Mouse (Mus musculus) liver, embryonic 13.5 days (tissue): Measurements from ENCODE around the gene Mag. TPM values are rescaled to one million over a fixed set of nuclear protein-coding genes. Genes with fewer than 3 reads are reported as not detected.
"Not testable (repeated sequence)": the region's sequence is repeated elsewhere in the genome, so short reads cannot be mapped to it uniquely, and the experiment has no call there.

Experiments used
- ATAC-seq: fragments of 200-750 bp; cut with Nextera tagmentation; 2 replicates; pipeline ENCODE4 v1.8.0; 2017; ENCODE audit warnings: low read depth, mild to moderate bottlenecking, moderate number of reproducible peaks, moderate library complexity
- DNase-seq: peaks from one replicate; pipeline ENCODE4 v3.0.0; 2022
- H3K27ac ChIP-seq: fragments of 300-500 bp; sonication (generic); 2 replicates; pipeline ENCODE4 v1.5.1; 2015; ENCODE audit warnings: moderate library complexity, mild to moderate bottlenecking, inconsistent platforms
- H3K27me3 ChIP-seq: fragments of 300-500 bp; sonication (generic); 2 replicates; pipeline ENCODE4 v1.6.1; 2015; ENCODE audit warnings: mild to moderate bottlenecking, inconsistent platforms
- H3K36me3 ChIP-seq: fragments of 300-500 bp; sonication (generic); 2 replicates; pipeline ENCODE4 v1.6.1; 2015; ENCODE audit warnings: mild to moderate bottlenecking, inconsistent platforms
- H3K4me1 ChIP-seq: fragments of 300-500 bp; sonication (generic); replicated peaks from 2 replicates; pipeline ENCODE4 v1.6.1; 2015; ENCODE audit warnings: inconsistent platforms
- H3K4me2 ChIP-seq: fragments of 300-500 bp; sonication (generic); 2 replicates; pipeline ENCODE4 v1.6.1; 2015; ENCODE audit warnings: inconsistent platforms, mild to moderate bottlenecking, moderate library complexity
- H3K4me3 ChIP-seq: fragments of 300-500 bp; sonication (generic); replicated peaks from 2 replicates; pipeline ENCODE4 v1.5.1; 2015; ENCODE audit warnings: mild to moderate bottlenecking, inconsistent platforms
- H3K9ac ChIP-seq: fragments of 300-500 bp; sonication (generic); 2 replicates; pipeline ENCODE4 v1.6.1; 2015; ENCODE audit warnings: mild to moderate bottlenecking, inconsistent platforms
- H3K9me3 ChIP-seq: fragments of 300-500 bp; sonication (generic); replicated peaks from 2 replicates; pipeline ENCODE4 v1.6.1; 2016; ENCODE audit warnings: inconsistent platforms
- WGBS: fragments of 180-500 bp; shearing (Covaris S2); methylation state at CpG from one replicate; pipeline ENCODE4 v1.1.7; 2015; ENCODE audit not compliant: insufficient replicate concordance; 5-methylcytosine and 5-hydroxymethylcytosine counted together
- polyA plus RNA-seq: library from polyadenylated mRNA; unstranded; fragments of >200 nt; fragmentation: Nextera tagmentation; extraction: Ambion mirVana; gene quantifications from 2 replicates; pipeline ENCODE4 v1.2.1, GENCODE M21; 2015

Mag gene
- polyA plus RNA-seq, 1 experiment from 2014 or later: 0.16 TPM

- not testable (repeated sequence) for H3K9ac ChIP-seq, H3K27ac ChIP-seq, H3K27me3 ChIP-seq, H3K36me3 ChIP-seq, DNase-seq, ATAC-seq, H3K9me3 ChIP-seq, H3K4me1 ChIP-seq, H3K4me2 ChIP-seq, H3K4me3 ChIP-seq
- 41% methylated on average over 6 of the region's 6 CpGs for WGBS
Observed at GRCm38 (mm10) chr7:30935422-30936099, 20.9 kb upstream of the Mag start.

- not testable (repeated sequence) for H3K4me3 ChIP-seq, H3K9ac ChIP-seq, ATAC-seq, H3K4me1 ChIP-seq, H3K9me3 ChIP-seq, H3K27me3 ChIP-seq, H3K36me3 ChIP-seq, DNase-seq, H3K4me2 ChIP-seq, H3K27ac ChIP-seq
- WGBS: 54% methylated on average over 2 of the region's 2 CpGs
Observed at GRCm38 (mm10) chr7:30924581-30924980, 9.9 kb upstream of the Mag start, which contains the start of gene Hamp2. TSS of gene Hamp2 (minus strand) at chr7:30924681.

DNA sequence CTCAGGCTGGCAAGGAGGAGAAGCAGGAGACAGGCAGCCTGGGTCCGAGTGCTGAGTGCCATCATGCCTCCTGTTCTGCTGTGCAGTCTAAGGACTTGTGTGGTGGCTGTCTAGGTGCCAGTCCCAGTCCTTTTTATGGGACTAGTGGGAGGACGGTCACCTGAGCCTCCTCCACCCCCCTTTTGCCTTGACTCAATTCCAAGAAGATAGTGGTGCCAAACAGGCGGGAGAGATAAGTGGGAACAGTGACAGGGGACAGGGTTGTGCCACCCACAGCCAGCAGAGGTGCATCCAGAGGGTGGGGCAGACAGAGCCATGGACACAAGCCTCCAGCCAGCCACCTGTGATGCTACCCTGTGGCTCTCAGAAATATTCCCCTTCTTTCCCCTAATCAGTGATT, 9.4 kb upstream of the Mag start:
- no peaks in the 10 kb centered on the region for H3K9me3 ChIP-seq
- no peaks in the 10 kb centered on the region for H3K4me1 ChIP-seq
- no peak overlapping the region for H3K9ac ChIP-seq
- H3K27ac ChIP-seq: no peak overlapping the region
- DNase-seq (no peak), ATAC-seq (no peak)
- no peaks in the 10 kb centered on the region for H3K27me3 ChIP-seq
- H3K36me3 ChIP-seq: no peaks in the 10 kb centered on the region
- no peak overlapping the region for H3K4me2 ChIP-seq
- WGBS: 34% methylated on average over 3 of the region's 3 CpGs
- no peak overlapping the region for H3K4me3 ChIP-seq

GRCm38 (mm10) chr7:30922490-30922889, 7.8 kb upstream of the Mag start:
- not testable (repeated sequence) for H3K27me3 ChIP-seq, H3K9me3 ChIP-seq, DNase-seq, H3K36me3 ChIP-seq, H3K4me2 ChIP-seq, H3K27ac ChIP-seq, H3K4me3 ChIP-seq, ATAC-seq, H3K9ac ChIP-seq, H3K4me1 ChIP-seq
- 16% methylated on average over 3 of the region's 3 CpGs for WGBS

GRCm38 (mm10) chr7:30920217-30920616, 5.5 kb upstream of the Mag start:
- Histone ChIP-seq H3K9ac (no peak overlapping the region), H3K27me3 (no peaks in the 10 kb centered on the region), H3K4me2 (no peak overlapping the region), H3K4me3 (no peak overlapping the region), H3K9me3 (no peaks in the 10 kb centered on the region), H3K36me3 (no peaks in the 10 kb centered on the region), H3K4me1 (no peaks in the 10 kb centered on the region), H3K27ac (no peak overlapping the region)
- WGBS: 41% methylated on average over 3 of the region's 3 CpGs
- ATAC-seq (0 out of 2 replicates have a peak, but pooled peaks have one; percentile 41), DNase-seq (peak; percentile 31)

DNA sequence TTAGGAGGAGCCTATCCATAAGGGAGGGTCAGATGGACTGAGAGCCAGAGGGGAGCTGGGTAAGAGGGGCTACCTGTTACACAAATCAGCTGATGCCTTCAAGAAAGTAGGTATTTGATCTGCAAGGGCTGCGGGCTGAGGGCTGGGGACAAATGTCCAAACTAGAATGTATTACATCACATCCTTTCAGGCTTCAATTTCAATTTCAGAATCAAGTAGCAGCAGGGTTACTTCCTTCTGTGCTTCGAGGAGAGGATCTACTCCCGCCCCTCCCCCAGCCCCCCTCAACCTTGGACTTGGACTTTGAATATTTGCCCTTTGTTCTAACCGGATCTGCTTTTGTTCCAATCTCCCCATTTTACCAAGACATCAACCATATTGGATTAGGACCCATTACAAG, 2.5 kb upstream of the Mag start:
- DNase-seq: no peak
- no peak overlapping the region for H3K4me3 ChIP-seq
- no peak overlapping the region for H3K9ac ChIP-seq
- no peak for ATAC-seq
- H3K4me1 ChIP-seq: no peaks in the 10 kb centered on the region
- no peak overlapping the region for H3K27ac ChIP-seq
- H3K9me3 ChIP-seq: no peaks in the 10 kb centered on the region
- H3K27me3 ChIP-seq: no peaks in the 10 kb centered on the region
- 38% methylated on average over 4 of the region's 4 CpGs for WGBS
- no peaks in the 10 kb centered on the region for H3K36me3 ChIP-seq
- no peak overlapping the region for H3K4me2 ChIP-seq

DNA sequence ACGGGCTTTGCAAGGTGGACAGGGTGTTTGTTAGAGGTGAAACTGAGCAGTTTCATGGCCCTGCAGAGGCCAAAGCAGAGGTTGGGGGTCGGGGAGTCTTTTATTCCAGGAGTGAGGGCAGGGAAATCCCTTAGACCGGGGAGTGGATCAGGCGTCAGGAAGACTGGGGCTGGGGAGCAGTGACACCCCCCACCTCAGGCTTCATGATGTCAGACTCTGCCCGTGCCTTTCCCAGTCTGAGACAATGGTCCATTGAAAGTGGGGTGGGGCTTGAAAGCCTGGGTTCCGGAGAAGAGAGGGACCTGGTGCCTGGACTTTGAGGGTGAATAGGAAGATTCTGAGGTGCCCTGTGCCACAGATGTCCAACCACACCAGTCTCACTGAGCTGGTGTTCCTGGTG, 2.0 kb upstream of the Mag start:
- ATAC-seq (no peak), DNase-seq (no peak)
- WGBS: 28% methylated on average over 6 of the region's 6 CpGs
- Histone ChIP-seq H3K27me3 (no peaks in the 10 kb centered on the region), H3K9ac (no peak overlapping the region), H3K4me2 (no peak overlapping the region), H3K27ac (no peak overlapping the region), H3K9me3 (no peaks in the 10 kb centered on the region), H3K36me3 (no peaks in the 10 kb centered on the region), H3K4me3 (no peak overlapping the region), H3K4me1 (no peaks in the 10 kb centered on the region)

DNA sequence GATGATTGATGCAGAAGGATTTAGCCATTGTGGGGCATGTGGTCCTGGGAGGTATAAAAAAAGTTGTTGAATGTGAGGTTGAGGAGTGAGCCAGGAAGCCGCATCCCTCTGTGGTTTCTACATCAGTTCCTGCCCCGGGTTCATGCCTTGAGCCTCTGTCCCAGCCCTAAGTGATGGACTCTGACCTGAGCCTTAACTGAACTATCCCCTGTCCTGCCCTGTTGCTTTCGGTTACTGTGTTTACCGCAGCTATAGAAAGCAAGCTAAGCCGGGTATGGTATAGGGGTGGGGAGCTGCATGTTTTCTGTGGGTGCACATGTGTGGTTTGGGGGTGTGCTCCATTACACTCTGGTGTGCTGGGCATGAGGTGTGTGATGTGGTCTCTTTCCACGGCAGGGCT, 4.9 kb downstream of the Mag start:
- Histone ChIP-seq H3K27ac (no peak overlapping the region), H3K4me3 (no peak overlapping the region), H3K9ac (no peak overlapping the region), H3K4me1 (peaks cover 6% of the 10 kb centered on the region; the same call in 1 of the 2 replicates), H3K27me3 (peaks cover 13% of the 10 kb centered on the region), H3K36me3 (no peaks in the 10 kb centered on the region), H3K4me2 (no peak overlapping the region), H3K9me3 (no peaks in the 10 kb centered on the region)
- ATAC-seq (0 out of 2 replicates have a peak, but pooled peaks have one; percentile 5), DNase-seq (no peak)
- 49% methylated on average over 6 of the region's 6 CpGs for WGBS

- H3K9me3 ChIP-seq: no peaks in the 10 kb centered on the region
- ATAC-seq (0 out of 2 replicates have a peak, but pooled peaks have one; percentile 20), DNase-seq (no peak)
- no peak overlapping the region for H3K4me3 ChIP-seq
- H3K4me1 ChIP-seq: peaks cover 6% of the 10 kb centered on the region; the same call in 1 of the 2 replicates
- 17% methylated on average over 16 of the region's 17 CpGs for WGBS
- H3K27ac ChIP-seq: no peak overlapping the region
- H3K36me3 ChIP-seq: no peaks in the 10 kb centered on the region
- H3K9ac ChIP-seq: no peak overlapping the region
- peak overlapping the region; percentile 47 for H3K4me2 ChIP-seq
- peaks cover 13% of the 10 kb centered on the region for H3K27me3 ChIP-seq
Observed at GRCm38 (mm10) chr7:30908992-30909431, 5.7 kb downstream of the Mag start.

DNA sequence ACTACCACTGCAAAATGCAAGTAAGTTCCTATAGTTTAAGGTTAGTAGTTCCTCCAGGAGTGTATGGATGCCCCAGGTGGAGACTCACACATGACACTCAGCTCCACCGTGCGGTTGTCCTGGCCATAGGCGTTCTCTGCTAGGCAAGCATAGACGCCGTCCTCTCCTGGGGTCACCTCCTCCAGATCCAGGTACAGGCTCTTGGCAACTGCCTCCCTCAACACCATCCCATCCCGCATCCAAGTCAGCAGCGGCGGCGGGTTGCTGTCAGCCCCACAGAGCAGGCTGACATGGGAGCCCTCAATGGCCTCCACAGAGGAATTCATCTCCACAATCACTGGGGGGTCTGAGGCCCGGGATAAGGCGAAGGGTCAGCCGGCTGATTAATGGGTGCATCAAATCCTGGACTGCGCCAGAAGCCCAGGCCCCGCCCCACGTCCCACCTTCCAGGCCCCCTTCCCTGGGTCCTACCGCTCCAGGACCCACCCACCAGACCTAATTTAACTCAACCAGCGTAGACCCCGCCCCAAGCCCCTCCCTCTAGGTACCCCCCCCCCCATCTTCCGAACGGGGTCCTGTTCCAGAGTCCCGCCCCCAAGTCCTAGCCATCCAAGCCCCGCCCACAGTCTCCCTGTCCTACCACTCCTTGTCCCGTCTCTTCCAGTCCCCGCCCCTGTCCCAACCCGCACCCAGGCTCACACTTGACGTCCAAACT, 6.2 kb downstream of the Mag start:
- peaks cover 13% of the 10 kb centered on the region for H3K27me3 ChIP-seq
- H3K9ac ChIP-seq: no peak overlapping the region
- no peak overlapping the region for H3K4me3 ChIP-seq
- peaks cover 6% of the 10 kb centered on the region; the same call in 1 of the 2 replicates for H3K4me1 ChIP-seq
- no peak overlapping the region for H3K27ac ChIP-seq
- H3K4me2 ChIP-seq: peak overlapping the region; percentile 47
- no peaks in the 10 kb centered on the region for H3K9me3 ChIP-seq
- no peaks in the 10 kb centered on the region for H3K36me3 ChIP-seq
- DNase-seq: no peak
- ATAC-seq: peak; percentile 34; the same call in 1 of the 2 replicates
- WGBS: 6% methylated on average over 24 of the region's 26 CpGs

- WGBS: 28% methylated on average over 4 of the region's 4 CpGs
- H3K27me3 ChIP-seq: peaks cover 13% of the 10 kb centered on the region
- DNase-seq (no peak), ATAC-seq (no peak)
- 0 out of 2 replicates have a peak, but pooled peaks cover 3% of the 10 kb centered on the region for H3K4me1 ChIP-seq
- no peak overlapping the region for H3K9ac ChIP-seq
- H3K9me3 ChIP-seq: no peaks in the 10 kb centered on the region
- no peaks in the 10 kb centered on the region for H3K36me3 ChIP-seq
- H3K27ac ChIP-seq: no peak overlapping the region
- no peak overlapping the region for H3K4me2 ChIP-seq
- no peak overlapping the region for H3K4me3 ChIP-seq
Observed at GRCm38 (mm10) chr7:30904042-30904441, 10.6 kb downstream of the Mag start.
